Mouse (Mus musculus) embryonic facial prominence, embryonic 14.5 days (tissue): ENCODE results near the gene Grm8. TPM values are rescaled to one million over a fixed set of nuclear protein-coding genes. Genes with fewer than 3 reads are reported as not detected.

Source experiments
- ATAC-seq: fragments of 200-750 bp; cut with Nextera tagmentation; 2 replicates; pipeline ENCODE4 v1.8.0; 2017; ENCODE audit warnings: low read depth, moderate number of reproducible peaks, moderate TSS enrichment
- DNase-seq: peaks from one replicate; pipeline ENCODE4 v3.0.0-alpha.2; 2015; ENCODE audit warnings: low spot score
- H3K27ac ChIP-seq: fragments of 300-500 bp; sonication (generic); replicated peaks from 2 replicates; pipeline ENCODE4 v1.5.1; 2014; ENCODE audit warnings: low read depth, mild to moderate bottlenecking, low read length, moderate library complexity
- H3K27me3 ChIP-seq: fragments of 300-500 bp; sonication (generic); replicated peaks from 2 replicates; pipeline ENCODE4 v1.6.1; 2014; ENCODE audit warnings: low read length; ENCODE audit not compliant: control insufficient read depth, insufficient read depth
- H3K36me3 ChIP-seq: fragments of 300-500 bp; sonication (generic); 2 replicates; pipeline ENCODE4 v1.6.1; 2014; ENCODE audit warnings: low read length, mixed read lengths; ENCODE audit not compliant: control insufficient read depth, insufficient read depth
- H3K4me1 ChIP-seq: fragments of 300-500 bp; sonication (generic); 2 replicates; pipeline ENCODE4 v1.6.1; 2014; ENCODE audit warnings: antibody characterized with exemption, low read length; ENCODE audit not compliant: control insufficient read depth, insufficient read depth
- H3K4me2 ChIP-seq: fragments of 300-500 bp; sonication (generic); 2 replicates; pipeline ENCODE4 v1.6.1; 2014; ENCODE audit warnings: low read depth, mild to moderate bottlenecking, low read length, moderate library complexity, mixed read lengths
- H3K4me3 ChIP-seq: fragments of 300-500 bp; sonication (generic); 2 replicates; pipeline ENCODE4 v1.5.1; 2014; ENCODE audit warnings: low read depth, mild to moderate bottlenecking, low read length
- H3K9ac ChIP-seq: fragments of 300-500 bp; sonication (generic); 2 replicates; pipeline ENCODE4 v1.6.1; 2014; ENCODE audit warnings: low read depth, mild to moderate bottlenecking, low read length, moderate library complexity, mixed read lengths
- H3K9me3 ChIP-seq: fragments of 300-500 bp; sonication (generic); 2 replicates; pipeline ENCODE4 v1.6.1; 2016; ENCODE audit warnings: low read length; ENCODE audit not compliant: control insufficient read depth
- WGBS: fragments of 180-500 bp; shearing (Covaris S2); extraction: QIAGEN DNeasy Blood & Tissue Kit; methylation state at CpG from one replicate; pipeline ENCODE4 v1.1.7; 2014; 5-methylcytosine and 5-hydroxymethylcytosine counted together
- polyA plus RNA-seq: library from polyadenylated mRNA; unstranded; fragments of >200 nt; fragmentation: Nextera tagmentation; extraction: Ambion mirVana; gene quantifications from 2 replicates; pipeline ENCODE4 v1.2.1, GENCODE M21; 2014

Gene Grm8
- 1.9 and 2.3 TPM in 2 replicates for polyA plus RNA-seq

GRCm38 (mm10) chr6:28135001-28135401, at the start of gene Grm8:
Grm8 (minus strand) TSS chr6:28135178.
- Histone ChIP-seq H3K27me3 (peaks cover 51% of the 10 kb centered on the region), H3K4me1 (peaks cover 7% of the 10 kb centered on the region), H3K4me2 (peak within 1 kb of the TSS; percentile 99), H3K9ac (peak within 1 kb of the TSS; percentile 51), H3K4me3 (peak within 1 kb of the TSS; percentile 48), H3K36me3 (no peaks in the 10 kb centered on the region), H3K27ac (no peak within 1 kb of the TSS), H3K9me3 (no peaks in the 10 kb centered on the region)
- DNase-seq = peak; percentile 18
- WGBS = under 1% methylated on average over 25 of the region's 42 CpGs
- 0 out of 2 replicates have a peak, but pooled peaks have one; percentile 23 for ATAC-seq

- H3K4me3 ChIP-seq = no peak overlapping the region
- H3K4me1 ChIP-seq = no peaks in the 10 kb centered on the region
- no peak overlapping the region for H3K27ac ChIP-seq
- ATAC-seq (no peak), DNase-seq (no peak)
- H3K27me3 ChIP-seq = no peaks in the 10 kb centered on the region
- 72% methylated on average over 19 of the region's 19 CpGs for WGBS
- no peak overlapping the region for H3K9ac ChIP-seq
- no peak overlapping the region for H3K4me2 ChIP-seq
- H3K36me3 ChIP-seq = no peaks in the 10 kb centered on the region
- H3K9me3 ChIP-seq = no peaks in the 10 kb centered on the region
Measured at GRCm38 (mm10) chr6:28169851-28170539, 35.0 kb upstream of the Grm8 start.

GRCm38 (mm10) chr6:28160399-28160798, 25.4 kb upstream of the Grm8 start:
- Histone ChIP-seq H3K9ac (no peak overlapping the region), H3K36me3 (no peaks in the 10 kb centered on the region), H3K4me2 (no peak overlapping the region), H3K9me3 (no peaks in the 10 kb centered on the region), H3K27ac (no peak overlapping the region), H3K4me3 (no peak overlapping the region), H3K27me3 (no peaks in the 10 kb centered on the region), H3K4me1 (no peaks in the 10 kb centered on the region)
- no peak for ATAC-seq
- DNase-seq = no peak
- WGBS = 75% methylated on average over 5 of the region's 5 CpGs

GRCm38 (mm10) chr6:28146445-28146844, 11.5 kb upstream of the Grm8 start:
- H3K27me3 ChIP-seq = no peaks in the 10 kb centered on the region
- no peaks in the 10 kb centered on the region for H3K9me3 ChIP-seq
- ATAC-seq = no peak
- WGBS = 69% methylated on average over 6 of the region's 6 CpGs
- no peak overlapping the region for H3K4me3 ChIP-seq
- H3K36me3 ChIP-seq = no peaks in the 10 kb centered on the region
- no peaks in the 10 kb centered on the region for H3K4me1 ChIP-seq
- no peak for DNase-seq
- no peak overlapping the region for H3K9ac ChIP-seq
- H3K27ac ChIP-seq = no peak overlapping the region
- no peak overlapping the region for H3K4me2 ChIP-seq

GRCm38 (mm10) chr6:28142332-28142731, 7.4 kb upstream of the Grm8 start:
- 13% methylated on average over 2 of the region's 2 CpGs for WGBS
- Histone ChIP-seq H3K9ac (no peak overlapping the region), H3K4me1 (no peaks in the 10 kb centered on the region), H3K27ac (no peak overlapping the region), H3K4me2 (no peak overlapping the region), H3K27me3 (no peaks in the 10 kb centered on the region), H3K9me3 (no peaks in the 10 kb centered on the region), H3K4me3 (no peak overlapping the region), H3K36me3 (no peaks in the 10 kb centered on the region)
- peak; percentile 60; the same call in 1 of the 2 replicates for ATAC-seq
- peak; percentile 11 for DNase-seq

GRCm38 (mm10) chr6:28135411-28136233, 644 bp upstream of the Grm8 start:
- WGBS = under 1% methylated on average over 37 of the region's 37 CpGs
- peak; percentile 94 for DNase-seq
- H3K9ac ChIP-seq = peak overlapping the region; percentile 22; the same call in 1 of the 2 replicates
- peak overlapping the region; percentile 48 for H3K4me3 ChIP-seq
- ATAC-seq = peak; percentile 93
- no peaks in the 10 kb centered on the region for H3K36me3 ChIP-seq
- H3K4me2 ChIP-seq = peak overlapping the region; percentile 99
- H3K27me3 ChIP-seq = peaks cover 47% of the 10 kb centered on the region
- H3K27ac ChIP-seq = no peak overlapping the region
- H3K9me3 ChIP-seq = no peaks in the 10 kb centered on the region
- peaks cover 7% of the 10 kb centered on the region for H3K4me1 ChIP-seq

GRCm38 (mm10) chr6:28134251-28134801, 652 bp downstream of the Grm8 start:
- DNase-seq (peak; percentile 22), ATAC-seq (no peak)

GRCm38 (mm10) chr6:28133206-28134063, 1.5 kb downstream of the Grm8 start:
- H3K4me2 ChIP-seq = peak overlapping the region; percentile 99
- ATAC-seq (no peak), DNase-seq (peak; percentile 8)
- no peak overlapping the region for H3K27ac ChIP-seq
- peak overlapping the region; percentile 48 for H3K4me3 ChIP-seq
- peak overlapping the region; percentile 26; the same call in 1 of the 2 replicates for H3K9ac ChIP-seq
- H3K36me3 ChIP-seq = no peaks in the 10 kb centered on the region
- peaks cover 51% of the 10 kb centered on the region for H3K27me3 ChIP-seq
- H3K4me1 ChIP-seq = peaks cover 7% of the 10 kb centered on the region
- WGBS = under 1% methylated on average over 23 of the region's 38 CpGs
- no peaks in the 10 kb centered on the region for H3K9me3 ChIP-seq

More at GRCm38 (mm10) chr6:28134251-28134801, 652 bp downstream of the Grm8 start:
- no peaks in the 10 kb centered on the region for H3K9me3 ChIP-seq
- H3K36me3 ChIP-seq = no peaks in the 10 kb centered on the region
- H3K9ac ChIP-seq = peak overlapping the region; percentile 51
- whole genome bisulfite sequencing = 2% methylated on average over 20 of the region's 20 CpGs
- peaks cover 7% of the 10 kb centered on the region for H3K4me1 ChIP-seq
- H3K4me3 ChIP-seq = peak overlapping the region; percentile 48
- peak overlapping the region; percentile 99 for H3K4me2 ChIP-seq
- H3K27me3 ChIP-seq = peaks cover 51% of the 10 kb centered on the region
- H3K27ac ChIP-seq = no peak overlapping the region
